Mouse (Mus musculus) left cerebral cortex, adult 6 months (tissue): ENCODE measurements around the gene Magi3. TPM values are rescaled to one million over a fixed set of nuclear protein-coding genes. Genes with fewer than 3 reads are reported as not detected.

Experiments used
- long read RNA-seq, 2 experiments: library from polyadenylated mRNA; unstranded; transcript quantifications; one replicate each; pipeline ENCODE4 v2.0.0; 2019 to 2020
- polyA plus RNA-seq: library from polyadenylated mRNA; unstranded; fragments of <200 nt; fragmentation: Nextera tagmentation; gene quantifications from 2 replicates; pipeline ENCODE4 v1.2.3, GENCODE M21; 2021

Magi3 gene
- polyA plus RNA-seq = 2.6 and 4.2 TPM in 2 replicates
- long read RNA-seq, experiment 1, partial matches to known transcripts = 13 of 22 reads
- long read RNA-seq, experiment 1, other reads (novel, unspliced or antisense) = 9 of 22 reads
- long read RNA-seq, experiment 2, partial matches to known transcripts = 7 of 15 reads
- long read RNA-seq, experiment 2, other reads (novel, unspliced or antisense) = 8 of 15 reads

GRCm38 (mm10) chr3:104220295-104220965 lies at the start of gene Magi3:
Magi3 (minus strand) TSS chr3:104220374.

DNA sequence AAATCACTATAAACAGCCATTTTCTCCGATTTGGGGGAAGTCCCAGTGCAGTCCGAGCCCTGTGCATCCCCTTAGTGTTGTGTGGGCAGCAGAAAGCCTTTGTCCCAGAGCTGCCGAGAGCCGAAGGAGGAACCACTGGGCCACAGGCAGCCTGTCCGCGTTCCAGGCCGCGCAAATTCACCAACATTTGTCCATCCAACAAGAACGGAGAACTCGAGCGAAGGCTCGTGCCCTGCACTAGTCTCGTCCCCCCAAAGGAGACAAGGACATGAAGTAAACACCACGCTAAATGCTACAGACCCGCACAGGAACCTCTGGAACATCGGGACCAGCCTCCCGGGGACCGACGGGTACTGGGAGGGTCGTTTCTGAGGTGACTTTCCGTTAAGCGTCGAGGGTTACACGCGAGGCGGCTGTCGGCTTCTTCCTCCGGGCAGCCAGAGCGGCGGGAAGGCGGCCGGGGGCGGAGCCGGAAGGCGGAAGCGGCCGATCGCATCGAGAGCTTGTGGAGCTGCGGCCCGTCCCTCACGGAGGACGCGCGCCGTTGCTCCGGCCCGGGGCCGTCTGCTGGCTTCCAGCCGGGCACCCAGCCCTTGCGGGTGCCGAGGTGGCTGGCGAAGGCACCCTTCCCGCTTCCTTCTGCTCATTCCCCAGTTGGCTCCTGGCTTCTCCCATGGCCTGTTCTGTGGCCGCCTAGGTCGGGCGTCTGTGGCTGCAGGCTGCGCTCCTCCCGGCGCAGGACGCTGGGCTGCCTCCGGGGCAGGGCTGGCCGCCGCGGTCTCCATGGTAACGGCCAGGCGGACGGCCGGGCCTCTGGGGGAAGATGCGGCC lies 252.1 kb downstream of the Magi3 start, which contains the start of gene Phtf1:
Phtf1 (plus strand) TSS at position 250 of the 831 bp plus-strand sequence.

